Mouse (Mus musculus): Measurements from ENCODE around the gene Gng12.

GRCm38 (mm10) chr6:67048052-67048691 lies 152.0 kb downstream of the Gng12 start:
- TF ChIP-seq CTCF (IDR thresholded peaks at IDR 0.05; ENCODE audit: extremely low read depth, insufficient read length, insufficient replicate concordance, low read depth, low read length): no peak
- no peak for TF ChIP-seq POLR2A (IDR thresholded peaks at IDR 0.05; ENCODE audit: low read depth, low read length)
